Mouse (Mus musculus) neural tube, embryonic 14.5 days (tissue): ENCODE data around the gene Stard3nl. TPM values are rescaled to one million over a fixed set of nuclear protein-coding genes. Genes with fewer than 3 reads are reported as not detected.

ENCODE experiments used
- ATAC-seq: fragments of 200-750 bp; cut with Nextera tagmentation; 2 replicates; pipeline ENCODE4 v1.8.0; 2017; ENCODE audit warnings: low read depth, mild to moderate bottlenecking, moderate TSS enrichment, moderate library complexity
- H3K27ac ChIP-seq: fragments of 300-500 bp; sonication (generic); 2 replicates; pipeline ENCODE4 v1.5.1; 2014; ENCODE audit warnings: low read depth, mild to moderate bottlenecking, control low read depth, low read length, moderate library complexity, mixed read lengths
- H3K27me3 ChIP-seq: fragments of 300-500 bp; sonication (generic); 2 replicates; pipeline ENCODE4 v1.6.1; 2014; ENCODE audit warnings: low read length; ENCODE audit not compliant: control insufficient read depth, insufficient read depth
- H3K36me3 ChIP-seq: fragments of 300-500 bp; sonication (generic); 2 replicates; pipeline ENCODE4 v1.6.1; 2014; ENCODE audit warnings: low read length, mixed read lengths; ENCODE audit not compliant: control insufficient read depth, insufficient read depth
- H3K4me1 ChIP-seq: fragments of 300-500 bp; sonication (generic); 2 replicates; pipeline ENCODE4 v1.6.1; 2014; ENCODE audit warnings: low read length; ENCODE audit not compliant: control insufficient read depth, insufficient read depth
- H3K4me2 ChIP-seq: fragments of 300-500 bp; sonication (generic); 2 replicates; pipeline ENCODE4 v1.6.1; 2014; ENCODE audit warnings: mild to moderate bottlenecking, low read depth, low read length, control low read depth
- H3K4me3 ChIP-seq: fragments of 300-500 bp; sonication (generic); 2 replicates; pipeline ENCODE4 v1.5.1; 2014; ENCODE audit warnings: low read depth, low read length, control low read depth, mixed read lengths
- H3K9ac ChIP-seq: fragments of 300-500 bp; sonication (generic); replicated peaks from 2 replicates; pipeline ENCODE4 v1.6.1; 2014; ENCODE audit warnings: low read depth, mild to moderate bottlenecking, control low read depth, low read length, mixed read lengths
- H3K9me3 ChIP-seq: fragments of 300-500 bp; sonication (generic); 2 replicates; pipeline ENCODE4 v1.6.1; 2016; ENCODE audit warnings: low read length; ENCODE audit not compliant: control insufficient read depth
- WGBS: fragments of 180-500 bp; shearing (Covaris S2); extraction: QIAGEN DNeasy Blood & Tissue Kit; methylation state at CpG from one replicate; pipeline ENCODE4 v1.1.7; 2014; 5-methylcytosine and 5-hydroxymethylcytosine counted together
- polyA plus RNA-seq: library from polyadenylated mRNA; unstranded; fragments of >200 nt; fragmentation: Nextera tagmentation; extraction: Ambion mirVana; gene quantifications from 2 replicates; pipeline ENCODE4 v1.2.1, GENCODE M21; 2014

Stard3nl gene
- polyA plus RNA-seq, 1 experiment from 2014 or later: 225 TPM

DNA sequence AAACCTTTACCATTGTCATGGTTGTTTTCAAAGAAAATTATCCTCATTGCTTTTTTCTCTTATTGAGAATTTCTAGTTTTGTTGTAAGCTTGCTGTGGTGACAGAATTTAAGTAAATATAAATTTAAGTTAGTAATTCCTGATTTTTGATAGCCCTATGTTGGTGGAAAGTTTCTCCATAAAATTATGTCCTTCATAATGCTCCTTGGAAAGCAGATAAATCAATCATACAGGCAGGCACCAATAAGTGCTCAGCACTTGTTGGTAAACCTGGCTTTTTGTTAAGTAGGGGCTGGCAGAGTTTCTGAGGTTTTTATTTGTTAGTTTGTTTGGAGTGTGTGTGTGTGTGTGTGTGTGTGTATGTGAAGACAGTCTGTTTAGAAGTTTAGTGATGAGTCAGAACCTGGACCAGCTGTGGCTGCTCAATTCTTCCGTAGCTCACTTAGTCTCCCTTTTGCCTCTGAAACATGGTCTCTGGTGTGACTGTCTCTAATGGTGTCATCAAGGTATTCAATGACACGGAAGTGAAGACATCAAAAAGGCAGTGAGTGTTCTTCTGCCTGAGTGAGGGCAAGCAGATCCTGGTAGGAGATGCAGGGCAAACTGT, 16.8 kb upstream of the Stard3nl start:
- WGBS: 84% methylated on average over 2 of the region's 2 CpGs
- Histone ChIP-seq H3K4me3 (no peak overlapping the region), H3K27ac (no peak overlapping the region), H3K36me3 (no peaks in the 10 kb centered on the region), H3K4me1 (no peaks in the 10 kb centered on the region), H3K9ac (no peak overlapping the region), H3K9me3 (no peaks in the 10 kb centered on the region), H3K27me3 (no peaks in the 10 kb centered on the region), H3K4me2 (no peak overlapping the region)
- ATAC-seq: no peak

DNA sequence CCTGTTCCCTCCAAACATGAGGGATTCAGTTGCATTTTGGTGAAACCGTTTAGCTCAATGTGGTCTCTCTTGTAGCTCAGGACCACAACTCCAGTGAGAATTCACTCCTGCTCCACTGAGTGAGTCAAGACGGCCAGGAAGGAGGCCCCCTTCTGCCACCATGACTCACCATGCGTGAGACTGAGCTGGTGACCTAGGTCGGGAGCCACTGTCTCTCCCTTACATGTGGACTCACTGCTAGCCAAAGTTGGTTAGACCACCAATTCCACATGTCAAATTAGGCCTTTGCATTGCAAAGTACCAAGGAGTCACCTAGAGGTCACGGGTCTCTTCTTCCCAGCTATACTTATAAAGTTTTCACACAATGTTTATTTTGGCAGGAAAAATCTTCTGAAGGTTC, 16.3 kb upstream of the Stard3nl start:
- Histone ChIP-seq H3K9ac (no peak overlapping the region), H3K4me3 (no peak overlapping the region), H3K27ac (no peak overlapping the region), H3K27me3 (no peaks in the 10 kb centered on the region), H3K36me3 (no peaks in the 10 kb centered on the region), H3K4me2 (no peak overlapping the region), H3K4me1 (no peaks in the 10 kb centered on the region), H3K9me3 (no peaks in the 10 kb centered on the region)
- WGBS: 78% methylated on average over 5 of the region's 5 CpGs
- no peak for ATAC-seq

DNA sequence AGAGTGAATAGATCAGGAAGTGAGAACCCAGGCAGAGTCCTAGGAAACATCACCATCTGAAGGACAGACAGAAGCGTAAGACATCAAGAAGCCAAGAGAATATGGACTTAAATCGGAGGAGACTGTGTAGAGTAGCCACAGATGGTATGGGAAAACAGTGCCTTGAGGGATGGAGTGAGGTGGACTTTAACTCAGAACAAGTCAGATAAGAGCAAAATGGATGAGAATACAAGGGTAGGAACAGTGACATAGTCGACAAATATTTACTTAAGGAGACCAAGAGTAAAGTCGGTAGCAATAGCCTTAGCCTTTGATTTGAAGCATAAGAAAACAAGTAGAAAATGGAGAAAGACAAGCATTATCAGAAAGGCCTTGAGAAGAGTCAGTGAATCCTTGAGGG, 15.1 kb upstream of the Stard3nl start:
- H3K4me3 ChIP-seq: no peak overlapping the region
- no peak overlapping the region for H3K27ac ChIP-seq
- H3K36me3 ChIP-seq: no peaks in the 10 kb centered on the region
- no peak overlapping the region for H3K4me2 ChIP-seq
- no peaks in the 10 kb centered on the region for H3K4me1 ChIP-seq
- WGBS: 92% methylated on average over 4 of the region's 4 CpGs
- ATAC-seq: no peak
- no peaks in the 10 kb centered on the region for H3K27me3 ChIP-seq
- no peak overlapping the region for H3K9ac ChIP-seq
- no peaks in the 10 kb centered on the region for H3K9me3 ChIP-seq

DNA sequence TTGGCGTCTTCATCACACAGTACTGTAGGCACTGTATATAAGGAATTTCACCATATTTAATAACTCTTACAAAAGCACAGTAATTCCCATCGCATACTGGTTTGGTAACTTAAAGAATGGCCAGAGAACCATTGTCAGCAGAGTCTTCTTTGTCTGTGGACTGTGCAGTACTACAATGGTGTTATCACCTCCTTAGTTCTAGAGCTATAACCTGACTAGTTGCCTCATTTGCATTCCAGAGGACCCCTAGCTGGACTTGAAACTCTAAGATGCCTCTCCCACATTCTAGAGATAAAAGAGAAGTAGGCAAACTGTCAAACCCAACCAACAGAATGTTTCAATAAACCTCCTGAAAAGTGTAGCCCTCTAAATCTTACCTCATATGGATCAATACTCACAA, 12.4 kb upstream of the Stard3nl start:
- no peak overlapping the region for H3K4me2 ChIP-seq
- no peak for ATAC-seq
- H3K4me3 ChIP-seq: no peak overlapping the region
- no peaks in the 10 kb centered on the region for H3K36me3 ChIP-seq
- H3K27ac ChIP-seq: no peak overlapping the region
- H3K9ac ChIP-seq: no peak overlapping the region
- no peaks in the 10 kb centered on the region for H3K27me3 ChIP-seq
- 95% methylated on average over 2 of the region's 2 CpGs for WGBS
- no peaks in the 10 kb centered on the region for H3K4me1 ChIP-seq
- H3K9me3 ChIP-seq: no peaks in the 10 kb centered on the region

DNA sequence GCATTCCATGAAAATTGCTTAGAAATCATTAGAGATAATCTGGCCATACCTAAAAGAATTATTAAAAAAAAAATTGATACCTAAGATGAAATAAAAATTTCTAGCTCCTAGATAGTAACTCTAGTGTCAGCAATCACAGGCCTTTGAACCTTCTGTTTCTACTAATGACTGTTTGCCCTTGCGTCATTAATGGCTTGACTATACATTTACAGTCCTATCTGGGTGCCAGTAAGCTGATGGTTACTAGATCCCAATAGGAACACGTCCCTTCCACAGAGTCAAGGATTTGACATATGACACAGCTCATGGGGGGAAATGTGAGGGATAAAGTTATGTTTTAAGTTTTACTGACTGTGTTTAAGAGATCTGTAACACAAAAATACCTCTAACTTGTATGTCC, 9.0 kb upstream of the Stard3nl start:
- Histone ChIP-seq H3K9me3 (no peaks in the 10 kb centered on the region), H3K4me1 (no peaks in the 10 kb centered on the region), H3K27ac (no peak overlapping the region), H3K9ac (no peak overlapping the region), H3K4me3 (no peak overlapping the region), H3K36me3 (no peaks in the 10 kb centered on the region), H3K4me2 (no peak overlapping the region), H3K27me3 (no peaks in the 10 kb centered on the region)
- ATAC-seq: no peak
- WGBS: 84% methylated on average over 2 of the region's 2 CpGs

DNA sequence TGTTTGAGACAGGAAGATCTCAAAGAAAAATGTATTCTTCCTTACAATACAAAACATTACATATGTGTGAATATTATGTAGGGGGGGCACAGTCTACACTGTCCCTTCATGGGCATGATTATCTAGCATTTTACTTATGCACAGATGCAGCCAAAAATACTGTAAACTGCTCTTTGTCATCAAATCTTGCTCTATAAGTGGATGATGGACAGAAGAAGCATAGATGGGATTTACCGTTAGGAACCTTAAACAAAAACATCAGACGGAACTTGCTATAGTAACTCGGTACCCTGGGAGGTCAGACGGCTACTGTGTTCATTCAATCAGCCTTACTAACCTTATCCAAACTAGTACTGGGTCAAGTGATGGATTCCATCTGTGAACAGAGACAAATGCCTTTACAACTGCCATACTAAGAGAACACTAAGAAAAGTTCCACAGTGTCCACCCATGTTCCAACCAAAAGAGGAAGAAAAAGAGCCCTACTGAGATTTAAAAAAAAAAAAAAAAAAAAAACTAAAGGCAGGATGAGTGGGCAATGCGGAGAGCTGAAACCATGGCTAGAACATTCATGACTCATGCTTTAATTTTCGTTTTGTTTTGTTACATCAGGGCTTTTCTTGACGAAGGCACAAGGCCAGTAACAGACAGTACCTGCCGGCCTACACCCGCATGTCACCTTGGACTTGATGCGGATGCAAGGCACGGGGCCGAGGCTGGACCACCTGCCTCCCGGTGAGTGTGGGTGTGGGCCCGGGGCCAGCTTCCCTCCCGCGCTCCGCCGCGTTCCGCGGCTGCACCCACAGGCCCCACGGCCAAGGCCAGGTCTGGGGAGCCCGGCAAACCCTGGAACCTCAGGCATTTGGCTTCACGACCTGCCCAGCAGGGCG, 552 bp downstream of the Stard3nl start:
- Histone ChIP-seq H3K27ac (peak overlapping the region; percentile 89), H3K4me1 (peaks cover 23% of the 10 kb centered on the region), H3K27me3 (no peaks in the 10 kb centered on the region), H3K9me3 (no peaks in the 10 kb centered on the region), H3K4me3 (peak overlapping the region; percentile 89), H3K36me3 (no peaks in the 10 kb centered on the region), H3K9ac (peak overlapping the region; percentile 90), H3K4me2 (peak overlapping the region; percentile 68)
- WGBS: under 1% methylated on average over 23 of the region's 25 CpGs
- ATAC-seq: peak; percentile 86

DNA sequence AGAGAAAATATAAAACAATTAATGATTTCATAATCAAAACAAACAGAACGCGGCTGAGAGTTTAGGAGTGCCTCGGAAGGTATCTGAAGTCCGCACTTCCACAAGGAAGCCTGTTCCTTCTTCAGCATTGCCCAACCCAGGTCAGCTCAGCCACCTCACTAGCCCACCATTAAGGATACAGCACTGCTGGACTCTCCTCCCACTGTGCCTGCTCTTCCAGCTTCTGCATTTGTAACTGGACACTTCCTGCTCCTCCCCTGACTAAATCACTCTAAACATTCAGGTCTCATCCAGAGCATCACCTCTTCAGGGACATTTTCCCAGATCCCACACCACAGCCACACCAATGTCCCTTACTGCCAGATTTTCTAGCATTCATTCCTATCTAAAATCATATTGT, 1.4 kb downstream of the Stard3nl start:
- 64% methylated on average over 4 of the region's 4 CpGs for WGBS
- ATAC-seq: no peak
- peak overlapping the region; percentile 90 for H3K9ac ChIP-seq
- H3K4me1 ChIP-seq: peaks cover 25% of the 10 kb centered on the region
- peak overlapping the region; percentile 89 for H3K4me3 ChIP-seq
- peak overlapping the region; percentile 68 for H3K4me2 ChIP-seq
- H3K9me3 ChIP-seq: no peaks in the 10 kb centered on the region
- H3K27me3 ChIP-seq: no peaks in the 10 kb centered on the region
- no peak overlapping the region for H3K27ac ChIP-seq
- no peaks in the 10 kb centered on the region for H3K36me3 ChIP-seq

DNA sequence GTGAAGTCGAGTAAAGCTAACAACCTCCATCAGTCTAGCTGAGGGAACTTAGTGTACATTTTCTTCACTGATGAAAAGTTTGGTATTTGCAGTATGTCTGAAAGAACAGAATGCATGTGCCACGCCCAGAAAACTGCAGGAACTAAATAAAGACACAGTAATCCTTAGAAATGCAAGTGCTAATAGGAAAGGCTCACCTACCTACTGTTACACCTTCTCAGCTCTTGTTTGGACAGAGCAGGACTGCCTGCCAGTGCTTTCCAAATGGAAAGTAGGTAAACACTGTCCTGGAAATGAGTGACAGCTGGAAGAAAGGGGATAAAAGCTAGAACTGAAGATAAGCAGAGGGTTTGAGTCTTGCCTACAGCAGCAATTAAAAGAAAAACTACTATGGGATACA, 1.9 kb downstream of the Stard3nl start:
- Histone ChIP-seq H3K4me1 (peaks cover 25% of the 10 kb centered on the region), H3K27ac (no peak overlapping the region), H3K9me3 (no peaks in the 10 kb centered on the region), H3K9ac (peak overlapping the region; percentile 90; the same call in 1 of the 2 replicates), H3K4me3 (peak overlapping the region; percentile 13), H3K4me2 (peak overlapping the region; percentile 68), H3K27me3 (no peaks in the 10 kb centered on the region), H3K36me3 (no peaks in the 10 kb centered on the region)
- no peak for ATAC-seq
- 90% methylated on average over 2 of the region's 2 CpGs for WGBS

DNA sequence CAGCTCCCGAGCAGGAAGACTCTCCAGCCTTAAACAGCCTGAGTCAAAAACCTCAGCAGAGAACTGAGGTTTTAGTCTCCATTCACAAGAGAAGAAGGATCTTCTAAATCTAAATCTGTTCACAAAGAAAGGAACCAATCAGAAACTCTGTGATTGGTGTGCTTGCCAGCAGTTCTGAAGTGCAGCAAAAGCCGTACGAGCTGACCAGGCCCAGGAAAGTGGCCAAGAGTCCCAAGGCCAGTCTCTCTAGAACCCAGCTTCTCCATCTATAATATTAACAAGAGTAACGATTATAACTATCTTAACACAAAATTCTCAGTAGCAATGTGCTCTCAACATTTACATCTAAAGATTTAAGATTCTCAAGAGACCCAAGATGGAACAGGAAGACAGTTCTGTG, 4.0 kb downstream of the Stard3nl start:
- no peak for ATAC-seq
- Histone ChIP-seq H3K36me3 (no peaks in the 10 kb centered on the region), H3K4me1 (peaks cover 20% of the 10 kb centered on the region), H3K9ac (no peak overlapping the region), H3K4me3 (no peak overlapping the region), H3K27ac (no peak overlapping the region), H3K27me3 (no peaks in the 10 kb centered on the region), H3K4me2 (no peak overlapping the region), H3K9me3 (no peaks in the 10 kb centered on the region)
- 86% methylated on average over 4 of the region's 4 CpGs for WGBS
